Mouse (Mus musculus): ENCODE measurements around the gene Rxfp2. TPM values are rescaled to one million over a fixed set of nuclear protein-coding genes. Genes with fewer than 3 reads are reported as not detected.

Rxfp2 gene
- polyA plus RNA-seq, 1 experiment from 2014 or later, result 0.06 TPM

DNA sequence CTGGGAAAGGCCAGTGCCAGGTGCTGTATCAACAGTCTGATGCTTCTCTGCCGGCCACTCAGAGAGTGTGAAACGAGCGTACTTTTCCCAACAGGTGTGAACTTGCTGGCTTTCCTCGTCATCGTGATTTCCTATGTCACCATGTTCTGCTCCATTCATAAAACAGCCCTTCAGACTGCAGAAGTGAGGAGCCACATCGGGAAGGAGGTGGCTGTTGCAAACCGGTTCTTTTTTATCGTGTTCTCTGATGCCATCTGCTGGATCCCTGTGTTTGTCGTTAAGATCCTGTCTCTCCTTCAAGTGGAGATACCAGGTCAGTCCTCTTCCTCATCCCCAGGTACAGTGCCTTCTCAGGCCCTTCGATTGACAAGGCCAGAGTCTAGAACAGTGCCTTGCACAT lies 51.6 kb downstream of the Rxfp2 start:
- Histone ChIP-seq H3K27ac (no peak overlapping the region), H3K27me3 (no peaks in the 10 kb centered on the region), H3K4me1 (replicated peaks) (no peaks in the 10 kb centered on the region), H3K36me3 (no peaks in the 10 kb centered on the region), H3K9ac (no peak overlapping the region), H3K4me3 (replicated peaks) (no peak overlapping the region), H3K9me3 (replicated peaks) (no peaks in the 10 kb centered on the region), H3K4me2 (no peak overlapping the region)
- ATAC-seq (ENCODE audit: low read depth) (no peak), DNase-seq (no peak)
- 16% methylated on average over 10 of the region's 10 CpGs for WGBS (ENCODE audit: insufficient replicate concordance)

DNA sequence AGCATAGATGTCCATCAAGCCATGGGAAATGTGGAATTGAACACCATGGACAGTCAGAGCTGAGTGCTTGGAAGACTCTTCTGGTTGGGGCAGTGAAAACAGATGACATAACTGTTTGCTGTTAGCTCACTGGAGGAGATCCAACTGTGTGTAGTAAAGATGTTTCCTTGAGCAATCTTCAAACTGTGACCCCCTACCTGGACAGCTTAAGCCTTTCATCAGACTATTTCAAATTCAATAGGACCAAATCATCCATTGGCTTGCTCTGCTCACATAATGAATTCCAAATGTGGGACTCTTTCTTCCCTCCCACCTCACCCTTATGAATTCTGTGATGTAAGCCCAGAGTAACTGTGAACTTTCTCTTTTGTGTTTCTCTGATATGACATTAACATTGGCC lies 53.3 kb downstream of the Rxfp2 start:
- no peak overlapping the region for H3K4me3 ChIP-seq (replicated peaks)
- H3K9ac ChIP-seq, result no peak overlapping the region
- no peaks in the 10 kb centered on the region for H3K4me1 ChIP-seq (replicated peaks)
- H3K9me3 ChIP-seq (replicated peaks), result no peaks in the 10 kb centered on the region
- no peaks in the 10 kb centered on the region for H3K27me3 ChIP-seq
- no peaks in the 10 kb centered on the region for H3K36me3 ChIP-seq
- DNase-seq, result no peak
- H3K4me2 ChIP-seq, result no peak overlapping the region
- no peak for ATAC-seq (ENCODE audit: low read depth)
- H3K27ac ChIP-seq, result no peak overlapping the region

DNA sequence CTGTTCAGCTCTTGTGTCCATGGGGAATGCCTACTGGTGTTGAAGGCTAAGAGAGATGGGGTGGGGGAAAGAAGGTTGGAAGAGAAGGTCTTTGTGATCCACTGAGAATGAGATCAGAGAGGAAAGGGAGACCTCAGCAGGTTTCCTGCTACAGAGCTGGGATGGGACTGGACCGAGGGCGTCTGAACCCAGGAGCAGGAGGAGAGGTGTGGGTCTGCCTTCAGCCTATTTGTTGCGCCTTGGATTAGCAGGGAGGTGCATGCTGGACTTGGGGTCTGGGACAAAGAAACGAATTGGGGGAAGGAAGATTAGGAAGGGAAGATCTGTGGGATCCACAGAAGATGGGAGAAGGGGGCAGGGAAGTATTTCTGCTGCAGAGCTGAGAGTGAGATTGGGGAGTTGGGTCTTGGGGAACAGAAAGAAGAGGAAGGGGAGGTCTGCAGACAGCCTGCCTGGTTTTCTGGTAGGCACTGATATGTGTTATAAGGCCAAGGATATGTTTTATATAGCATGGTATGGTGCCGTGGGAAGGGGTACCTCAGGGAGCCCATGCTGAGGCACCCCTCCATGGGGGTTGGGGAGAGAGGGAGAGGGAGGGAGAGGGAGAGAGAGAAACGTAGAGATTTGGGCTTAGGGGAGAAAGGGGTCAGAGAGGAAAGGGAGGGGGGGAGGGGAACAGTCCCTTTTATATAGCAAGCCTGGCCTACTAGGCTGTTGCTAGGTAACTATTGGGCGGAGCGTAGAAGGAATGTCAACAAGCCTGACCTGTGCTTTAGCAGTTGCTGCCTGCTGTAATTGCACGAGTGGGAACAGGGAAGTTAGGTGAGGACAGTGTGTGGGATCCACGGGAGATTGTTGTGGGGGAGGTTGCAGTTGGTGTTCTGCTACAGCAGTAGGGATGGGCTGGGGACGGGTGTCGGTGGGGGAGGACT lies 61.7 kb downstream of the Rxfp2 start:
- Histone ChIP-seq H3K4me3 (replicated peaks) (no peak overlapping the region), H3K4me2 (no peak overlapping the region), H3K27me3 (no peaks in the 10 kb centered on the region), H3K9me3 (replicated peaks) (no peaks in the 10 kb centered on the region), H3K36me3 (no peaks in the 10 kb centered on the region), H3K4me1 (replicated peaks) (no peaks in the 10 kb centered on the region), H3K9ac (no peak overlapping the region), H3K27ac (no peak overlapping the region)
- no peak for DNase-seq
- ATAC-seq (ENCODE audit: low read depth), result no peak
- 31% methylated on average over 12 of the region's 12 CpGs for WGBS (ENCODE audit: insufficient replicate concordance)

DNA sequence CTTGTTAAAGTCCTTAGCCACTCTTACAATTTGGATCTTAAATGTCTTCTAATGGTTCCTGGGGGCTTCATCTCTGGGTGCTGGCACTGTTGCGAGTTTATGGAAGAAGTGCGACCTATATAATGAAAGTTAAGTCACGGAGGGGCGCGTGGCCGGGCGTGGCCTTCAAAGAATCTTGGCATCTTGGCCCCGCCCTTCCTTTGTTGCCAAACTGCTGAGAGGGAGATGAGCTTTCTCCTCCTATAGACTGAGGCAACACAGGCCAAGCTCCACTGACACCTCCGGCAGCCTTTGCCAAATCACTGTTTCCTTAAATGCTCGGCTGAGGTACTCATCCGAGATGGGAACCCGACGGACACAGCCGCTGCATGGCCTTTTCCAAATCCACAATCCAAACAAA lies 64.2 kb downstream of the Rxfp2 start:
- Histone ChIP-seq H3K27ac (no peak overlapping the region), H3K36me3 (no peaks in the 10 kb centered on the region), H3K9me3 (replicated peaks) (no peaks in the 10 kb centered on the region), H3K4me3 (replicated peaks) (no peak overlapping the region), H3K4me2 (no peak overlapping the region), H3K9ac (no peak overlapping the region), H3K27me3 (no peaks in the 10 kb centered on the region), H3K4me1 (replicated peaks) (no peaks in the 10 kb centered on the region)
- 69% methylated on average over 14 of the region's 14 CpGs for WGBS (ENCODE audit: insufficient replicate concordance)
- no peak for DNase-seq
- no peak for ATAC-seq (ENCODE audit: low read depth)

DNA sequence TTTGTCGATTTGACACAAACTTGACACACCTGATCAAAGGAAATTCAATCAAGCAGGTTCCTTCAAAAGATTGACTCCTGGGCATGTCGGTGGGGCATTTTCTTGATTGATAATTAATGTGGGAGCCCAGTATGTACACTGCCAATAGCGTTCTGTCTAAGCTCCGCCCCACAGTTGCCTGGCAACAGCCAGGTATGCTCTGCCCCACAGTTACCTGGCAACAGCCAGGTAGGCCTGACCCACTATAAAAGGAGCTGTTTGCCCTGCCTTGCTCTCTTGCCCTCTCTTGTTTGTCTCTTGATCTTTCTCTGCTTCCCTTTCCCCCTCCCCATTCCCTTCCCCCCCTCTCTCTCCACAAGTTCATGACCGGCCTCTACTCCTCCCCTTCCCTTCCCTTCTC lies 64.7 kb downstream of the Rxfp2 start:
- H3K4me2 ChIP-seq, result no peak overlapping the region
- DNase-seq (no peak), ATAC-seq (ENCODE audit: low read depth) (no peak)
- WGBS (ENCODE audit: insufficient replicate concordance), result 42% methylated on average over 5 of the region's 5 CpGs
- H3K4me1 ChIP-seq (replicated peaks), result no peaks in the 10 kb centered on the region
- no peak overlapping the region for H3K4me3 ChIP-seq (replicated peaks)
- H3K9ac ChIP-seq, result no peak overlapping the region
- no peaks in the 10 kb centered on the region for H3K36me3 ChIP-seq
- H3K27ac ChIP-seq, result no peak overlapping the region
- H3K27me3 ChIP-seq, result no peaks in the 10 kb centered on the region
- H3K9me3 ChIP-seq (replicated peaks), result no peaks in the 10 kb centered on the region

DNA sequence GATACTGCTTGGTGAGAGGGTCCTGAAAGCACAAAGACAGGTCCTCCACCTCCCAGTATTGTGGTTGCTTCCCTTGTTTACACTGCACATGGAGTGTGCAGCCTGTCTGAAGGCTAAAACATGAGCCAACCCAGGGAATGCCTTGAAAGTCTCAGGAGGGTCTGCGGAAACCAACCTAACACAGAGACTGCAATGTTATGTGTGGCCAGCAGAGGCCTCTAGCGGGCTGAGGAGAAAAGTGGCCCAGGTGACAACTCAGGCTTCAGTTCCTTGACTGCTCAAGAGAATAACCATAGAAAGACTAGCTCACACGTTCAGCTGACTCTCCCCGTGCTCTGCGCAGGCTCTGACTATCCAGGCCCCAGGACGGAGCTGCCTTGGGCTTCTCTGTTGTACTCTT lies 79.1 kb downstream of the Rxfp2 start:
- Histone ChIP-seq H3K27me3 (no peaks in the 10 kb centered on the region), H3K4me3 (replicated peaks) (no peak overlapping the region), H3K4me2 (no peak overlapping the region), H3K27ac (no peak overlapping the region), H3K9ac (no peak overlapping the region), H3K36me3 (no peaks in the 10 kb centered on the region), H3K9me3 (replicated peaks) (no peaks in the 10 kb centered on the region), H3K4me1 (replicated peaks) (no peaks in the 10 kb centered on the region)
- WGBS (ENCODE audit: insufficient replicate concordance), result 9% methylated on average over 6 of the region's 6 CpGs
- DNase-seq, result no peak
- ATAC-seq (ENCODE audit: low read depth), result no peak

DNA sequence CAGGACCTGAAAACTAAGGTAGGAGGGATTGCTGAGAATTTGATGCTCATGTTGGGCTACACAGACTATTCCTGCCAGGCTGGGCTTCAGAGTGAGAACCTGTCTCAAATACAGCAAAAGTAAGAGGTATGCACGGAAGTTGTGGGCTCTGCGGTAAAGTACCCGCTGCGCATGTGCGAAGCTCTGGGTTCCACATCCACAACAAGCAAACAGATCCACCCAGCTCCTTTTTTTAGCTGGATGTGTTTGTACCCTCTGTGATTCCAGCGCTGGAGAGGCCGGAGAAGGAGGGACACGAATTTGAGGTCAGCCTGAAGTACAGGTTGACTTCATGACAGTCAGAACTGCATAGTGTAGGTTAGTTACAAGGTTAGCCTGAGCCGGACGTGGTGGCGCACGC lies 80.3 kb downstream of the Rxfp2 start:
- WGBS (ENCODE audit: insufficient replicate concordance), result 80% methylated on average over 12 of the region's 12 CpGs
- H3K27me3 ChIP-seq, result no peaks in the 10 kb centered on the region
- ATAC-seq (ENCODE audit: low read depth), result no peak

DNA sequence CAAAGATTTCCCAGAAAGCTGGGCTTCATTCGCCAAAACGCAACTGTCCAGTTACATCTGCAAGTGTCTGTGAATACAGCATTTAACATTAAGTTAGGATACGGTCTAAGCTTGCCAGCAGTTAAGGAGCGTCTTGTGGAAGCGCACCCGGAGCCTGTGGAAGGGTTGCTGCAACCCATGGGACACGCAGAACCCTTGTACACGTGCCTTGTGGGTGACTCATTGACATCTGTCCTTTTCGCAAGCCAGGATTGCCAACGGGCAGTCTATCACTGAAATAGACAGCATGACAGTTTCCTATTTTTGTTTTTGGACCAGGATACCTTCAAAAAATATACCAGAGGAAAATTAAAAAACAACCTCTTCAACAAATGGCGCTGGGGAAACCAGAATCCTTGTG lies 83.3 kb downstream of the Rxfp2 start:
- Histone ChIP-seq H3K36me3 (no peaks in the 10 kb centered on the region), H3K27me3 (no peaks in the 10 kb centered on the region), H3K9me3 (replicated peaks) (no peaks in the 10 kb centered on the region), H3K4me1 (replicated peaks) (no peaks in the 10 kb centered on the region), H3K9ac (no peak overlapping the region), H3K4me3 (replicated peaks) (no peak overlapping the region), H3K27ac (no peak overlapping the region), H3K4me2 (no peak overlapping the region)
- ATAC-seq (ENCODE audit: low read depth), result no peak
- WGBS (ENCODE audit: insufficient replicate concordance), result 67% methylated on average over 11 of the region's 11 CpGs
- no peak for DNase-seq

More for the DNA sequence above, 80.3 kb downstream of the Rxfp2 start:
- no peaks in the 10 kb centered on the region for H3K36me3 ChIP-seq
- no peak overlapping the region for H3K27ac ChIP-seq
- no peak overlapping the region for H3K4me3 ChIP-seq (replicated peaks)
- H3K9ac ChIP-seq, result no peak overlapping the region
- H3K9me3 ChIP-seq (replicated peaks), result no peaks in the 10 kb centered on the region
- no peak for DNase-seq
- no peaks in the 10 kb centered on the region for H3K4me1 ChIP-seq (replicated peaks)
- H3K4me2 ChIP-seq, result no peak overlapping the region

DNA sequence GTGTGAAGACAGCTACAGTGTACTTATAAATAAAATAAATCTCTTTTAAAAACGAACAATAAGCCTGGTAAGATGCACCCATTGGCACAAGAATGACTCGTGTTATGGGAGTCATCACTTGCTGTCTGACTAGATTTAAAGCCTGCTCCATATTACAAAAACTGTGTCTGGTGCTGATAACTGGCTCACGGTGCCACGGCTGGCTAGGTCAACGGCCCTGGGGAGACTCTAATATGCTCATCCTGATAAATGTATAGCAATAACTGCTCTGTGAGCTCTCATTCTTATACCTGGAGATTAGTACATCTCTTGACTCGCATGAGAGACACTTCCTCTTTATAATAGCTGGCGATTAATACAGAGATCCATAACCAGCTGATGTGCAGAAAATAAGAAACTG lies 87.9 kb downstream of the Rxfp2 start:
- no peak overlapping the region for H3K4me3 ChIP-seq (replicated peaks)
- WGBS (ENCODE audit: insufficient replicate concordance), result 62% methylated on average over 7 of the region's 7 CpGs
- no peak for DNase-seq
- no peaks in the 10 kb centered on the region for H3K27me3 ChIP-seq
- no peaks in the 10 kb centered on the region for H3K4me1 ChIP-seq (replicated peaks)
- no peak overlapping the region for H3K9ac ChIP-seq
- H3K4me2 ChIP-seq, result no peak overlapping the region
- no peak overlapping the region for H3K27ac ChIP-seq
- H3K9me3 ChIP-seq (replicated peaks), result no peaks in the 10 kb centered on the region
- H3K36me3 ChIP-seq, result no peaks in the 10 kb centered on the region
- ATAC-seq (ENCODE audit: low read depth), result no peak

DNA sequence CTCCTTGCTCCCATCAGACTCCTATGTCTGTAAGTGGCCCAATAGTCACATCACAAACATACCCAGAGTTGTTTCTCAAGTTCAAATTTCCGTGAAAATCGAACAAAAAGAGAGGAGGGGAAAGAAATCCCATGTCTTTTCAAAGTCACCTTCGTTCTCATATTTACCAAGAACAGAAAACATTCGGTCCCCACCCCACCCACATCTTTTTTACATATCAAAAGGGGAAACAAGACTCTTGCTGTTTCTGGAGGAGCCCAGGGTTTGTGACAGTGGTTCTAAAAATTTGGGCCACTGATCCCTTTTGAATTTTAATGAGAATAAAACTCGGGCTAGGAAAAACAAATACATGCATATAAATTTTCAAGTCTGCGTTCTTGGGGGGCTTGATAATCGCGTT lies 92.8 kb downstream of the Rxfp2 start:
- 45% methylated on average over 8 of the region's 8 CpGs for WGBS (ENCODE audit: insufficient replicate concordance)
- H3K9me3 ChIP-seq (replicated peaks), result no peaks in the 10 kb centered on the region
- no peak overlapping the region for H3K27ac ChIP-seq
- ATAC-seq (ENCODE audit: low read depth) (no peak), DNase-seq (no peak)
- H3K9ac ChIP-seq, result no peak overlapping the region
- peaks cover 14% of the 10 kb centered on the region for H3K4me1 ChIP-seq (replicated peaks)
- no peaks in the 10 kb centered on the region for H3K36me3 ChIP-seq
- H3K4me2 ChIP-seq, result no peak overlapping the region
- no peaks in the 10 kb centered on the region for H3K27me3 ChIP-seq
- no peak overlapping the region for H3K4me3 ChIP-seq (replicated peaks)

DNA sequence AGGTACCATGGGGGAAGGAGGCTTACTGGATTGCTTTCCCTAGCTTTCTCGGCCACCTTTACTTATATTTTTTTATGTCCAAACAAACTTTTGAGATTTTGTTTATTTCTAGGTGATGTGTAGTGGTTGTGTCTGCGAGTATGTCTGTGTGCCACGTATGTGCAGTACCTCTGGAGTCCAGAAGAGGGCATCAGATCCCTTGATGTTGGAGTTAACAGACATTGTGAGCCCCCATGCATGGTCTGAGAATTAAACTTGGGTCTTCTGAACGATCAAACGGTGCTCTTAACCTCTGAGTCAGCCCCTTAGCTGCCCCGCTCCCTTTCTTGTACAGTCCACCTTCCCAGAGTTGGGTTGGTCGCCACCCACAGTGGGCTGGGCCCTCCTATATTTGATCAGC lies 95.5 kb downstream of the Rxfp2 start:
- no peak overlapping the region for H3K27ac ChIP-seq
- DNase-seq (no peak), ATAC-seq (ENCODE audit: low read depth) (no peak)
- peaks cover 31% of the 10 kb centered on the region for H3K4me1 ChIP-seq (replicated peaks)
- H3K9me3 ChIP-seq (replicated peaks), result peaks cover 7% of the 10 kb centered on the region; the same call in 1 of the 2 replicates
- H3K4me2 ChIP-seq, result no peak overlapping the region
- WGBS (ENCODE audit: insufficient replicate concordance), result 53% methylated on average over 7 of the region's 7 CpGs
- no peak overlapping the region for H3K9ac ChIP-seq
- no peak overlapping the region for H3K4me3 ChIP-seq (replicated peaks)
- H3K36me3 ChIP-seq, result no peaks in the 10 kb centered on the region
- H3K27me3 ChIP-seq, result no peaks in the 10 kb centered on the region

DNA sequence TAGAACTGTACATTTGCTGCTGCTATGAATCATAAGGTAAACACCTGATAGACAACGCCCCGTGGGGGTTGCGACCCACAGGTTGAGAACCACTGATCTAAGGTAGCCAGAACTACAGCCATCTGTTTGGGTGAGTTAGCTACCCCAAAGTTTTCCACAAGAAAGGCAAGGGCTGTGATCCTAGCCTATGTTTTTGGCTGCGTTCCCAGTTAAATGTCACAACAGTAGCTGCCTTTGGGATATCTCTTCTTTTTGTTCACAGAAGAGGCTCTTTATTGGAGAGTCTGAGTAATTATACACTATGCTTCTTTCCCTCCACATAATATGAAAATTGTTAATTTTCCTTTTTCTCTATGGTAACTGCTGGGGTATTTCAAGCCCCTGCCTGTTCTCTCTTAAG lies 96.3 kb downstream of the Rxfp2 start:
- no peak overlapping the region for H3K27ac ChIP-seq
- H3K4me3 ChIP-seq (replicated peaks), result no peak overlapping the region
- DNase-seq (no peak), ATAC-seq (ENCODE audit: low read depth) (no peak)
- 79% methylated on average over 4 of the region's 4 CpGs for WGBS (ENCODE audit: insufficient replicate concordance)
- no peaks in the 10 kb centered on the region for H3K36me3 ChIP-seq
- peaks cover 37% of the 10 kb centered on the region for H3K4me1 ChIP-seq (replicated peaks)
- H3K9me3 ChIP-seq (replicated peaks), result peaks cover 7% of the 10 kb centered on the region; the same call in 1 of the 2 replicates
- no peaks in the 10 kb centered on the region for H3K27me3 ChIP-seq
- H3K9ac ChIP-seq, result no peak overlapping the region
- peak overlapping the region; percentile 58; the same call in 1 of the 2 replicates for H3K4me2 ChIP-seq

All from liver, embryonic 13.5 days (tissue).